Mouse (Mus musculus) stomach, postnatal 0 days (tissue): ENCODE data around the gene Cass4. TPM values are rescaled to one million over a fixed set of nuclear protein-coding genes. Genes with fewer than 3 reads are reported as not detected.
A peak's percentile ranks its signal among the peaks of the same experiment; 100 is the strongest.

ENCODE experiments used
- ATAC-seq: fragments of 200-750 bp; cut with Nextera tagmentation; 2 replicates; pipeline ENCODE4 v1.8.0; 2017; ENCODE audit not compliant: low FRiP score, low TSS enrichment
- DNase-seq: peaks from one replicate; pipeline ENCODE4 v3.0.0-alpha.2; 2016; ENCODE audit warnings: low spot score
- H3K27ac ChIP-seq: fragments of 300-500 bp; sonication (generic); replicated peaks from 2 replicates; pipeline ENCODE4 v1.5.1; 2014; ENCODE audit warnings: mild to moderate bottlenecking, control low read depth
- H3K27me3 ChIP-seq: fragments of 300-500 bp; sonication (generic); 2 replicates; pipeline ENCODE4 v1.6.1; 2014; ENCODE audit warnings: low read length; ENCODE audit not compliant: control insufficient read depth, insufficient read depth
- H3K36me3 ChIP-seq: fragments of 300-500 bp; sonication (generic); 2 replicates; pipeline ENCODE4 v1.6.1; 2014; ENCODE audit warnings: low read length, mixed read lengths; ENCODE audit not compliant: control insufficient read depth, insufficient read depth
- H3K4me1 ChIP-seq: fragments of 300-500 bp; sonication (generic); replicated peaks from 2 replicates; pipeline ENCODE4 v1.6.1; 2014; ENCODE audit warnings: antibody characterized with exemption; ENCODE audit not compliant: control insufficient read depth, insufficient read depth
- H3K4me2 ChIP-seq: fragments of 300-500 bp; sonication (generic); replicated peaks from 2 replicates; pipeline ENCODE4 v1.6.1; 2014; ENCODE audit warnings: low read depth, mild to moderate bottlenecking, control low read depth, moderate library complexity
- H3K4me3 ChIP-seq: fragments of 300-500 bp; sonication (generic); 2 replicates; pipeline ENCODE4 v1.5.1; 2014; ENCODE audit warnings: low read depth, low read length, control low read depth
- H3K9ac ChIP-seq: fragments of 300-500 bp; sonication (generic); 2 replicates; pipeline ENCODE4 v1.6.1; 2014; ENCODE audit warnings: mild to moderate bottlenecking, low read length, control low read depth, mixed read lengths
- H3K9me3 ChIP-seq: fragments of 300-500 bp; sonication (generic); 2 replicates; pipeline ENCODE4 v1.6.1; 2016; ENCODE audit warnings: low read length; ENCODE audit not compliant: control insufficient read depth
- CTCF ChIP-seq: IDR thresholded peaks from 2 replicates; pipeline ENCODE4 v1.5.1; 2016; ENCODE audit warnings: antibody characterized with exemption, low read depth, mild to moderate bottlenecking, moderate library complexity
- EP300 ChIP-seq: optimal IDR thresholded peaks from 2 replicates; pipeline ENCODE3; 2016; ENCODE audit warnings: antibody characterized with exemption
- WGBS: fragments of 180-500 bp; shearing (Covaris S2); extraction: QIAGEN DNeasy Blood & Tissue Kit; methylation state at CpG from one replicate; pipeline ENCODE4 v1.1.7; 2014; 5-methylcytosine and 5-hydroxymethylcytosine counted together
- polyA plus RNA-seq: library from polyadenylated mRNA; unstranded; fragments of >200 nt; fragmentation: Nextera tagmentation; extraction: Ambion mirVana; gene quantifications from 2 replicates; pipeline ENCODE4 v1.2.1, GENCODE M21; 2015

Gene Cass4
- 0.17 and 0.18 TPM in 2 replicates for polyA plus RNA-seq

DNA sequence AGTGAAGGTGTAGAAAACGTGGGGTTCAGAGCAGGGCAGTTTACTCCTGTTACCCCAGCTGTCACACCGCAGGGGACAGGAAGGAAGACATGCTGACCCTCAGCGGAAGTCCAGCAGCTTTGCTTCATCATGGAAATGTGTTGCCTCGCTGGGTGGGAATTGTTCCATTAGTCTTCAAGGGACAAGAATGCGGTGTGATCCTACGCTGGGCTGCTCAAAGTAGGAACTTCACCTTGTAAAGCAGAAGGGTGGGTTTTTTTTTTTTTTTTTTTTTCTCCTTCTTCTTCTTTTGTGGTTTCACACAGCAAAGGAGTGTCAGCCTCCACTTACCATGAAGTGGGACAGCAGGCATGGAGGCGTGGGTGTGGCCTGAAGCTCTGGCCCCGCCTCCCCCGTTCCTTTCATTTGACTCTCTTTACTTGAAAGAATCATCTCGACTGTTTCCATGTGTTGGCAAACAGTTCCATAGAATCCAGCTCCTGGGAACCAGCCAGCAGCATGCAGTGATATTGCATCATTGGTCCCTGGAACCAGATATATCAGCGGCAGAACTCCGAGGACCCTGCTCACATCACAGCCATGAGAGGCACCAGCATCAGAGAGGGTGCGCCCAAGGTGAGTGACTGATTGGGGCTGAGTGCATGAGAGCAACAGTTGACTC is at the start of gene Cass4:
Cass4 (plus strand) TSS at position 404 of the 661 bp plus-strand sequence.
- no peak for ATAC-seq
- no peak within 1 kb of the TSS for H3K4me2 ChIP-seq

DNA sequence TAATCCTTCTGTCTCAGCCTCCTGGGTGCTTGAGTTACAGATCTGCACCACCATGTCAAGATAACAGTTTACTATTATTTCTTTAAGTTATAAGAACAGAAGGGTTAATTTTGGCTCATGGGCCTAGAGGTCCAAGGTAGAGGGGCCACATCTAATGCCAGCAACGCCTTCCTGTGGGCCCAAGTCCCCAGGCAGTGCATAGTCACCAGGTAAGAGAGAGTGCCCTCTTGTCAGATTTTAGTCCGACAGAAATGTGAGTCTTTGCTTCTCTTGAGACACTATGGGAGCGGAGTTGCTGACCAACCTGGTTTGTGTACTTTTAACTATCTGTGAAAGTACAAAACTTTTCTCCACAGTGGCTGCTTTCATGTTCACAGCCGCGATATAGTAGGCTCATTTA is 48.9 kb upstream of the Cass4 start:
- Histone ChIP-seq H3K27ac (no peak overlapping the region), H3K4me2 (peak overlapping the region; percentile 38; the same call in 1 of the 2 replicates), H3K9ac (no peak overlapping the region), H3K36me3 (no peaks in the 10 kb centered on the region; the same call in 1 of the 2 replicates), H3K4me3 (peak overlapping the region; percentile 64; the same call in 1 of the 2 replicates), H3K9me3 (no peaks in the 10 kb centered on the region), H3K4me1 (0 out of 2 replicates have a peak, but pooled peaks cover 3% of the 10 kb centered on the region), H3K27me3 (no peaks in the 10 kb centered on the region)
- ATAC-seq (no peak), DNase-seq (no peak)
- TF ChIP-seq EP300 = no peak
- no peak for TF ChIP-seq CTCF
- WGBS = 25% methylated on average over 5 of the region's 5 CpGs

More for the DNA sequence above, at the start of gene Cass4:
- TF ChIP-seq EP300 (no peak), CTCF (no peak)
- Histone ChIP-seq H3K4me3 (no peak within 1 kb of the TSS), H3K4me1 (no peaks in the 10 kb centered on the region), H3K27ac (0 out of 2 replicates have a peak within 1 kb of the TSS, but pooled peaks have one; percentile 30), H3K9me3 (no peaks in the 10 kb centered on the region), H3K9ac (0 out of 2 replicates have a peak within 1 kb of the TSS, but pooled peaks have one; percentile 4), H3K27me3 (no peaks in the 10 kb centered on the region), H3K36me3 (no peaks in the 10 kb centered on the region)
- WGBS = 22% methylated on average over 13 of the region's 13 CpGs
- no peak for DNase-seq

DNA sequence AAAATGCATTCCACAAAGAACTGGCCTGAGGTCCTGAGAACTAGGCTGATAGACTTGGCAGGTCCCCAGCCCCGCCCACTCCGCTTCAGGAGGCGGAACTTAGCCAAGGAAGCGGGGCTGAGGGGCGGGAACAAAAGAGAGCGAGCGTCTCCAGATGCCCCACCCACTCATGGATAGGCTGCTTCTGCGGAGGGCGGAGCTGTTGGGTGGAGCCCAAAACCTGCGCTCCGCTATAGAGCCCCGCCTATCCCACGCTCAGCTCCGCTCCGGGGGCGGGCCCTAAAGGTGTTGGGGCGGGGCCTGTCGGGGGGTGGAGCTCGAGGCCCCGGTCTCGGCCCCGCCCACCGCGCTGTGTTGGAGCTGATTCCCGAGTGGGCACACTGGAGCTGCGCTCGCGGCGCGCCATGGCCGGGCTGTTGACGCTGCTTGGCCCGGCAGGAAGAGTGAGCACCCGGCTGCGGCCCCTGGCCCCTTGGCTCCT is 48.3 kb upstream of the Cass4 start, which contains the start of gene Fam210b:
Fam210b (plus strand) TSS at position 308 of the 481 bp plus-strand sequence.
- peak within 1 kb of the TSS; percentile 92 for H3K4me2 ChIP-seq
- H3K36me3 ChIP-seq = no peaks in the 10 kb centered on the region; the same call in 1 of the 2 replicates
- H3K9ac ChIP-seq = peak within 1 kb of the TSS; percentile 69
- under 1% methylated on average over 34 of the region's 35 CpGs for WGBS
- 0 out of 2 replicates have a peak, but pooled peaks cover 3% of the 10 kb centered on the region for H3K4me1 ChIP-seq
- DNase-seq (peak; percentile 97), ATAC-seq (peak; percentile 97)
- no peaks in the 10 kb centered on the region for H3K27me3 ChIP-seq
- peak within 1 kb of the TSS; percentile 78 for H3K27ac ChIP-seq
- TF ChIP-seq CTCF (no peak), EP300 (no peak)
- H3K4me3 ChIP-seq = peak within 1 kb of the TSS; percentile 64
- no peaks in the 10 kb centered on the region for H3K9me3 ChIP-seq

DNA sequence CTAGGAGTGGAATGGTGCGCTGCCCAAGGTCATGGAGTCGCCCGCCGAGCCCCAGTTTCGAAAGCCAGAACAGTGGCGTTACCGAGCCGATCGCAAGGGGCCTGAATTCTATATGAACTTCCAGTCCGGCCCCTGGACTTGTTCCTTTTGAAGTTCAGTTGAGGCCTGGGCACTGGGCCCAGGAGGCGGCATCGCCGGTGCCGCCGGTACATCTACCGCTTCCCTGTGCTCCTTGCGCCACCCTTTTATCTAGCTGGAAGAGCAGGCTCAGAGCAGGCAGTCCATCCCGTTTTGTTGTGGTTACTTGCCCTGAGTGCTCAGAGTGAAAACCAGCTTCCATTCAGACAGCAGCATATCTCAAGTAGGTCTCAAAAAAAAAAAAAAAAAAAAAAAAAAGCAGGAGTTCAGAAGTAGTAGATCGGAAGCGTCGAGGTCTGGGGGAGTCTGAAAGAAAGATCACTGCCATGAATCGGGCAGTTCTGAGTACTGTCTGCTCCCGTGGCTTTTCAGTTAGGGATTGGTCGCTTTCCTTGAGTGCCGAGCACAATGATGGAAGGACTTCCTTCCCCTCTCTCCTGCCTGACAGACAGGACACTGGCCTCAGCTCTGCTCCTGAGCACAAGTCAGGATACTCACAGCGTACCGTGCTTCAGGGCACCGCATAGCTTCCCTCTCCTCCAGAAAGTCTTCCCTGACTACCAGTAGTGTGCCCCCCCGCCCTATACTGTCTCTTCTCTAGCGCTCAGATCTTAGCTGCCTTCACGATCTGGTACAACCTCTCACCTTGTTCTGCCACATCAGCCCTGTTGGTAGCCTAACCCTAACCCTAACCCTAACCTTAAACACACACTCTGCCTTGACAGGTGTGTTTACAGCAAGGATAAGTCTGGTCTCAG is 47.3 kb upstream of the Cass4 start:
- H3K9ac ChIP-seq = peak overlapping the region; percentile 69
- WGBS = 12% methylated on average over 31 of the region's 31 CpGs
- TF ChIP-seq CTCF (no peak), EP300 (no peak)
- peak overlapping the region; percentile 78 for H3K27ac ChIP-seq
- ATAC-seq (no peak), DNase-seq (peak; percentile 57)
- peak overlapping the region; percentile 64 for H3K4me3 ChIP-seq
- no peaks in the 10 kb centered on the region for H3K9me3 ChIP-seq
- peak overlapping the region; percentile 92 for H3K4me2 ChIP-seq
- 0 out of 2 replicates have a peak, but pooled peaks cover 3% of the 10 kb centered on the region for H3K4me1 ChIP-seq
- H3K36me3 ChIP-seq = no peaks in the 10 kb centered on the region; the same call in 1 of the 2 replicates
- H3K27me3 ChIP-seq = no peaks in the 10 kb centered on the region

DNA sequence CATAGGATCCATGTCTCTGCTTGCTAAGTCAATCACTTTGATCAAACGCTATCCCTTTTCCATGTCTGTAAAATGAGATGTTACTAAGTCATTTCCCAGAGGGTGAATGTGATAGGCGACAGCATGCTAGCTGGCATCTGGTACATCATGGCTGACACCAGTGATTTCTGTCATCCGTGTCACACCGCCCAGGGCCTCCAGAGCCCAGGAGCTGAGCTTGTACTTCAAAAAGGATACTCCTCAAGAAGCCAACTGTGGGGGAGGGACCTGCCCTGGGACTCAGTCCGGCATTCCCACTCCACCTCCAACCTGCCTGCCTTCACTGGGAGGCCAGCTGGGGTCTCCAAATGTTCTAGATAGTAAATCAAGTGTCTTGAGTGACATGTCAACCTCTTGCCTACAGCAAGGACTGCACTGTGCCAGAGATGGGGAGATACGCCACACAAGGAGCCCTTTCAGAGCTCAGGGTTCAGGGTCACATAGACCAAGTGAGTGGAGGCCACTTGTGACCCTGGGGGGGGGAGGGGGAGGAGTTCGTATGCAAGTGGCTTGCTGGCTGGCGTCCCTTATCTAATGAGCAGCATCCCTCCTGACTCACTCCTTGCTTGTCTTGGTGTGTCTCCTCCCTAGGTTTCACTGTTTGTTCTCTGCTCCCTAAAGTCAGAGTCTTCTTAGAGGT is 46.5 kb upstream of the Cass4 start:
- no peak for TF ChIP-seq CTCF
- TF ChIP-seq EP300 = no peak
- DNase-seq = no peak
- H3K27ac ChIP-seq = no peak overlapping the region
- peak overlapping the region; percentile 92 for H3K4me2 ChIP-seq
- 0 out of 2 replicates have a peak, but pooled peaks cover 3% of the 10 kb centered on the region for H3K4me1 ChIP-seq
- H3K9me3 ChIP-seq = no peaks in the 10 kb centered on the region
- no peaks in the 10 kb centered on the region for H3K27me3 ChIP-seq
- no peak for ATAC-seq
- H3K4me3 ChIP-seq = no peak overlapping the region
- no peaks in the 10 kb centered on the region; the same call in 1 of the 2 replicates for H3K36me3 ChIP-seq
- no peak overlapping the region for H3K9ac ChIP-seq
- WGBS = 74% methylated on average over 8 of the region's 8 CpGs
